Mouse (Mus musculus): ENCODE measurements around the gene Daam1. TPM values are rescaled to one million over a fixed set of nuclear protein-coding genes. Genes with fewer than 3 reads are reported as not detected.

Daam1 gene
- total RNA-seq, 2 experiments from 2014 or later: 66.6 to 71.9 TPM

DNA sequence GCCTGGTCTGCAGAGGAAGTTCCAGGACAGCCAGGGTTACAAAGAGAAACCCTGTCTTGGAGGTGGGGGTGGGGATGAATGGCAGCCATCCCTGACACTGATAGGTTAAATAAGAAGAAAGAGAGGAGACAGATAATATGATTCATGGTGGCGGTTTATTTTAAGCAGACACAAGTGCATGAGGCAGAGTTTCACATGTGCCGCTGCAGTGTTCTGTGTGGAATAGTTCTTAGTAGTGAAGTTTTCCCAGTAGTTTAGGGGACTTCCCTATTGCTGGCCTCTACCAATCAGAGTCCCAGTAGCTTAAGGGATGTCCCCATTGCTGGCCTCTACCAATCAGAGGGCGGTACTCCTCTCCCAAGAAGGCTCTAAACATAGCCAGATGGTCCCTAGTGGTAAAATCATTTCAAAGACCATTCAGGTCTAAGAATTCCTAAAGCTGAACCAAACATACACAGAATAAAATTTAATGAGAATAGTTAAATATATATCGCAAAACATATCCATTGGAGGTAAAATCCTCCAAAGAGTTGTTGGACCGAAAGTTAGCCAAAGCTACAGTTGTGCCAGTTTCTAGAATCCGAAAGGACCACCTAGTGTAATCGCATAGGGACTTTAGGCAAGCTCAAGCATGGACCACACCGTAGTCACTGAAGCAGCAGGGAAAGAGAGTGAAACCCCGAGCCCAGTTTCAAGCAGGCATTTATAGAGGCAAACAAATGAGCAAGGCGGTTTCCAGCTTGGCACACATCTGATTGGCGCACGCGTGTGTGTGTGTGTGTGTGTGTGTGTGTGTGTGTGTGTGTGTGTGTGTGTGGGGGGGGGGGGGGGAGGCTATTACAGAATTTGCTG is 178.4 kb downstream of the Daam1 start:
- DNase-seq: no peak

GRCm38 (mm10) chr12:72011404-72011803 is 180.5 kb downstream of the Daam1 start:
- DNase-seq: no peak

GRCm38 (mm10) chr12:72012126-72012525 is 181.2 kb downstream of the Daam1 start:
- DNase-seq: no peak

DNA sequence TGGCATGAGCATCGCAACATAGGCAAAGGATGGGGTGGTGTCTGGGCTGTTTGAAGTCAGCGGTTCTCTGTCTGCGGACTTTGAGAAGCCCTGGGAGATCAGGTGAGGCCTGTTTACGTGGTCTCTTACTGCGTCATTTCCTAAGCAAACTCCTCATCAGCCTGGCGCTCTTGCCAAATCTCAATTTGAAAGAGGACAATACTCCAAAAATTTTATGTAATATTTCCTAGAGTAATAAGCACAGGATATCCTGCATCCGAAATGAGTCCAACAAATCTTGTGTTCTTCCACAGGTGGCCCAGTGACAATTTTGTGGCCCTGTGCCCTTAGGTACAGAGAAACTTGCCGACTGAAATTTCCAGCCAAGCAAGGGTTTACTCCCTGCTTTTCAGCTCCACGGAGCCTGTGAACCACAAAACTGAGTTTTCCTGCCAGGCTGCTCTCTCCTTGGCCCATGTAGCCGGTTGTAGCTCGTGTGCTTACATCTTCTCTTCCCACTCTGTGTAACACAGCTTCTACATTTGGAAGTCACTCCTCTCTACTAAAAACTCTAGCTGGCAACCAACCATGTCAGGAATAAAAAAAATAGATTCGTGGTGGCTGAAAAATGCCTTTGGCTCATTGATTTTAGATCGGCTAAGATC is 183.0 kb downstream of the Daam1 start:
- no peak for DNase-seq

DNA sequence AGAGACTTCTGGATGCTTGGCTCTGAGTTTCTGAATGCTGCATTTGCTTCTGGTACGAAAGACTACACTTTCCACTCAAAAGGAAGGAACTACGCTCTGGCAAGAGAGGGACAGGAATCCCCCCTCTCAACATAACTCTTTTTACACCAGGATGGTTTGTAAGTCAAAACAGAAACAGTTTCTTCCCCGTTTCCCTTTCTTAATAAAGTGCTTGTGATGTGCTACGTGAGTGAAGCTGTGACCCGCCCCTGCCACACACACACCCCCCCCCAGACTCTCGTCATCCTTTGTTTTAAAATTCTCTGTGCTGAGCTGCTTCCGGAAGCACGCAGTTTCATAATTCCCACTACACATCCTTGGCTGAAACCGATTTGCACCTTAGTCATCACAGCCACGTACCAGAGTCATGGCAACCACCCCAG is 183.5 kb downstream of the Daam1 start:
- no peak for DNase-seq

DNA sequence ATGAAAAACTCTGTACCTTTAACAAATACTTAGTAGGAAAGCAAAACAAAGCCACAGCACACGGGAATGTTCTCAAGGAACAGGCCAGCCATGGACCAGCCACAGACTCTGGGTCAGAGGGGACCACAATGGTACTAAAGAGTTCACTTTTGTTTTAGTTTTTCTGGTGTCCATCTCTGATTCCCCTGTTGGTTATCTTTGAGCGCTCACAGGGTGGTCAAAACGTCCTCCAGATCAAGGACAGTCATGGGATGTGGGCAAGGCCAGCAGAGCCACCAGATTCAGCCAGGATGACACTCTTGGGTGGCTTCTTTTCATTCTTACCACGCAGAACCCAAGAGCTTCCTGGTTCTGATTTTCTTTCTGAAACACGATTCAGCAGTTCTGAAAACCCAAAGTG is 184.4 kb downstream of the Daam1 start:
- DNase-seq: no peak

DNA sequence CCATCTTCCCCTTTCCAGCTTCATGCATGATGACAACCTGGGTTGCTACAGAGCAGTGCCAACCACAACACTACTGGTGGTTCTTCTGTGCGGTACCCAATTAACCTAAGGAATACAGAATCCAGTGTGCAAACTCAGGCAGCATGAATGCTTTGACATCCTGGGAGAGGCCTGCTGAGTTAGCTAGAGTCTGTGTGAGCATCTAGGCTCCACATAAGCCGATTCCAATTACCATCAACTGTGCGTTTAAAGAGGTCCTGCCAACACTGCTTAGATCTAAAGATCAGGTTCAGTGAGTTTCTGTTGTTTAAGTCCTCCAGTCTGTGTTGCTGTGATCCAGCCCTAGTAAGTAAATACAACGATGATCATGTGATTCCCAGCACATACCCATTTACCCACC is 189.4 kb downstream of the Daam1 start:
- no peak for DNase-seq

DNA sequence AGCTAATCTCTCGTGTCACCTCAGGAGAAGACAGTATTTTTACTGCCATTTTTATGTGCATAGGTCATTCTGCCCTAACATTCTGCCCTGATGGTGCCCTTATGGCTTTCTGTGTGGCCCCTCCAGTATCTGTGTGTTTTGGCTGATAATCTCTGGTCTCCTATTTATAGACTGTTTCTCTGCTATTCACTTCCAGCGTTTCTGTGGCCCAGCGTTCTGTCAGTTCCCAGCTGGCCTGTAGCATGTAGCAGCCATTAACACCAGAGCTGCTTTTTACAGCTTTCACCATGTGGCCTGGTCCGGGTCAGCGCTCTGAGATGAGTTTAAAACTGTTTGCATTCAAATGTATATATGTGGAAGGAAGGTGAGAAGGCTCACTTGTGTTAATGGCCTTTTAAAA is 190.7 kb downstream of the Daam1 start:
- no peak for DNase-seq

DNA sequence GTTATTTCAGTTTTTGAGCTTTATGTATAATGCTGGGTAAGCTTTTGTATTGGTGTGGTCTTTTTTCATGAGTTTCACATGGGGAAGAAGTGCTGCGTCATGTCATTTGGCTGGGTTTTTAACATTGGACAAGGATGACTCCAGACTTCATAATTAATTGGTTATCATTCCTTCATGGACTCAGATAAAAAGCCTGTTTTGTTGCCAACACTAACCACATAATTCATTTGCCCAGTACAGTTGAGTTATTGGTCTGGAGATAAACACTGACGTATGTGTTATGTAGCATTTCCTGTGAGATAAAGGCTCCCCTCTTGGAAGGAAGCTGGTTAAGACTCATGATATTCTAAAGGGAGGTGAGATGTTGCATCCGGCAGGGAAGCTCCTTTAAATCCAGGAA is 191.9 kb downstream of the Daam1 start:
- no peak for DNase-seq

DNA sequence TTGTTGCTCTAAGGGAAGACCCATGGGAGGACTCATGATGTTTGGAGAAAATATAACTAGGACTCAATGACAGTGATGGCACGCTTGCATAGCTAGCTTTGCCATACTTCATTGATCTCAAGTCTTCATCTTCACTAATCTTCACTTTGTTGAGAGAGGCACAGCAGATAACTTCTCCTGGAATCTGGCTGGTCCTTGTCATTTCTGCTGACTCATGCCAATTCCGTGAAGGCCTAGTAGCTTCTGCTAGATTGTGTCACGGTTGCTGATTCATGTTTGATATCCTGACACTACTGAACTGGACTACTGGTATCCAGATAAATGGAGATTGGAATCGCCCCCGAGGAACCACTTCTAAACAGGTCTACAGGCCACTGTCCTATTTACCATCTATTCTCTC is 192.7 kb downstream of the Daam1 start:
- no peak for DNase-seq

GRCm38 (mm10) chr12:72025275-72025795 is 194.5 kb downstream of the Daam1 start:
- DNase-seq: no peak

GRCm38 (mm10) chr12:72031171-72031570 is 200.3 kb downstream of the Daam1 start:
- no peak for DNase-seq

DNA sequence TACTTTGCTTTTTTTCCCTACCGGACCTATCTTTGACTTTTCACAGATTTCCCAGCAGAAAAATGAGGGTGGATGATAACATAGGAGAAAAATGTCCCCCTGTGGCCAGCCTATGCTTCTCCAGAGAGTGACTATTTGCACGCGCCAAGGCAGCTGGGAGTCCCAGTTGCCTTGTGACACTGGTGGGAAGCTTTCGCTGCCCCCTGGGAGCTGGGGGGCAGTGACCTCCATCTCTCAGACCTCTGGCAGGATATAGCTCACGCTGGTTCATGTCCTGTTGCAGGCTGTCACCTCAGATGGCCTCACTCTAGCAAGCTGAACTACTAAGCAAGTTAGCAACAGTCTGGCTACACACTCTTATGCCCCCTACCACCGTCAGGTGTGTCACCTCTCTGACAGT is 200.9 kb downstream of the Daam1 start:
- no peak for DNase-seq

- no peak for DNase-seq
Measured at GRCm38 (mm10) chr12:72036097-72036661, 205.3 kb downstream of the Daam1 start.

- DNase-seq: no peak
Measured at GRCm38 (mm10) chr12:72037049-72037448, 206.2 kb downstream of the Daam1 start.

DNA sequence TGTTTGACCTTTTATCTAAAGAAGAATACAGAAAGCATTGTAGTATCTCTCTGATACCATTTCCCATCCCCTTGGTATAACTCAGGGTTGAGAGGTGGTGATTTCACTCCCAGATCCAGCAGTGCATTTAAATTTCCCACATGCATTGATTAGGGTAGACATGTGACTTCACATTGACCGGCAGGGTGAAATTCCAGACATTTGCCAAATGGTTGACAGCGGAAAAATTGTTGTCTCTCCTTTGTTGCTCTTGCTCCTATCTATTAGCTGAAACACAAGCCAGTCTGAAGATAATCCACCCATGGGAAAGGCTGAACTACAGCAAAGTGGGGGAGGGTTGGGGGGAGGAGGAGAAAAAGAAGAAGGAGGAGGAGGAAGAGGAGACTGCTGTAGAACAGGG is 208.0 kb downstream of the Daam1 start:
- no peak for DNase-seq

DNA sequence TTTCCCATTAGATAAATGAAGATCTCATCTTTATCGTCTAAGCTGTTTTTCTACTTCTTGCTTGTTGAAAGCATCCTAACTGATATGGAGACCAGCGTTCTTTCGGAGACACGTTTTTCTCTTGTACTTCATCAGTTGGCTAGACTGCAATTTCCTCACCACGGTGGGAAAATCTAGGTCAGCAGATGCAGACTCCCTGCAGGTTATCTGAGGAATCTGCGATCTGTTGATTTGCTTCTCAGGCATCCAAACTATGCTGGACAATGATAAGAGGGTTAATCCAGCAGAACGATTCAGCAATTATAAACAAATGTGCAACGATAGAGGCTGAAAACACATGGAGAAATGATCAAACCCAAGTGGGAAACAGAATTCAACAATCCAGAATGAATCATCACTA is 208.6 kb downstream of the Daam1 start:
- no peak for DNase-seq

- DNase-seq: no peak
Measured at GRCm38 (mm10) chr12:72041238-72041637, 210.4 kb downstream of the Daam1 start.

Other genes with a start within 250 kb of the Daam1 start
- 10 to 100 TPM; 10.9 to 12.1 TPM for gene Gpr135, start 240.0 kb downstream of the Daam1 start, total RNA-seq (2021)

Measured in layer of hippocampus, postnatal 36 days (tissue).